ENCODE assay signal across 8 mouse cellular contexts in genomic region chr11:114829499-114830432, GRCm38 (mm10). TPM values are rescaled to one million over a fixed set of nuclear protein-coding genes. Genes with fewer than 3 reads are reported as not detected.
DNase-seq lines count a peak whose midpoint lies in the region; ATAC-seq and TF ChIP-seq lines count a peak whose summit lies in the region.

No protein-coding gene starts in this region.

- 6% methylated on average over 24 of the region's 24 CpGs for WGBS in intestine, postnatal 0 days
- WGBS in neural tube, embryonic 14.5 days: 9% methylated on average over 24 of the region's 24 CpGs

- no peaks in the 10 kb centered on the region for H3K27me3 ChIP-seq in intestine, postnatal 0 days (replicated peaks; ENCODE audit: control insufficient read depth, insufficient read depth, low read length)
- H3K27me3 ChIP-seq in neural tube, embryonic 14.5 days (ENCODE audit: control insufficient read depth, insufficient read depth, low read length): no peaks in the 10 kb centered on the region

- H3K27ac ChIP-seq in intestine, postnatal 0 days (ENCODE audit: low read depth, low read length): no peak overlapping the region
- H3K27ac ChIP-seq in neural tube, embryonic 14.5 days (ENCODE audit: low read depth, low read length): no peak overlapping the region

- TF ChIP-seq CTCF in intestine, postnatal 0 days (IDR thresholded peaks at IDR 0.05; ENCODE audit: low read depth): no peak

- peak; percentile 67 for DNase-seq in adrenal gland, postnatal 10 days
- DNase-seq in embryo, embryonic 10 days (ENCODE audit: low spot score): peak; percentile 85
- DNase-seq in gonadal fat pad, adult 2 months (ENCODE audit: low read depth): peak; percentile 27
- peak; percentile 82 to 87 for DNase-seq in lung, adult 18-20 months
- DNase-seq in right cerebral cortex, postnatal 36 days (ENCODE audit: low spot score in 2 of 2): no peak
- no peak for DNase-seq in right cerebral cortex, adult 2 months (ENCODE audit: low spot score in 2 of 2)

- H3K9ac ChIP-seq in intestine, postnatal 0 days (ENCODE audit: low read depth, low read length): peak overlapping the region; percentile 27; the same call in 1 of the 2 replicates
- H3K9ac ChIP-seq in neural tube, embryonic 14.5 days (replicated peaks; ENCODE audit: low read depth, low read length): peak overlapping the region; percentile 32; the same call in 1 of the 2 replicates

- H3K9me3 ChIP-seq in intestine, postnatal 0 days (ENCODE audit: control insufficient read depth): no peaks in the 10 kb centered on the region
- no peaks in the 10 kb centered on the region for H3K9me3 ChIP-seq in neural tube, embryonic 14.5 days (ENCODE audit: control insufficient read depth, low read length)

- H3K4me3 ChIP-seq in intestine, postnatal 0 days (ENCODE audit: low read depth, low read length): peak overlapping the region; percentile 29
- H3K4me3 ChIP-seq in neural tube, embryonic 14.5 days (ENCODE audit: low read depth, low read length): 0 out of 2 replicates have a peak overlapping the region, but pooled peaks have one; percentile 13

- ATAC-seq in intestine, postnatal 0 days: peak; percentile 74
- no peak for ATAC-seq in neural tube, embryonic 14.5 days (ENCODE audit: low read depth)

- no peaks in the 10 kb centered on the region for H3K36me3 ChIP-seq in intestine, postnatal 0 days (ENCODE audit: control insufficient read depth, insufficient read depth)
- no peaks in the 10 kb centered on the region for H3K36me3 ChIP-seq in neural tube, embryonic 14.5 days (ENCODE audit: control insufficient read depth, insufficient read depth, low read length)

- peak overlapping the region; percentile 67 for H3K4me2 ChIP-seq in intestine, postnatal 0 days (replicated peaks; ENCODE audit: low read depth)
- H3K4me2 ChIP-seq in neural tube, embryonic 14.5 days (ENCODE audit: low read depth, low read length): peak overlapping the region; percentile 38

- H3K4me1 ChIP-seq in intestine, postnatal 0 days (replicated peaks; ENCODE audit: control insufficient read depth, insufficient read depth, low read length): no peaks in the 10 kb centered on the region
- peaks cover 8% of the 10 kb centered on the region; the same call in 1 of the 2 replicates for H3K4me1 ChIP-seq in neural tube, embryonic 14.5 days (ENCODE audit: control insufficient read depth, insufficient read depth, low read length)

RNA-seq across cellular contexts. Expression of gene Gprc5c, which starts 21.2 kb away (rescaled TPM):
- total RNA-seq in adrenal gland, postnatal 10 days (2021): 10 to 100 TPM; 26.2 to 27.9 TPM
- polyA plus RNA-seq in gonadal fat pad, adult 2 months (2012; rRNA removed): 93.0 and 119 TPM in 2 replicates
- polyA plus RNA-seq in intestine, postnatal 0 days (2015; fragmentation: Nextera tagmentation; extraction: Ambion mirVana): 2.3 and 2.8 TPM in 2 replicates
- 3.7 and 9.0 TPM in 2 replicates for polyA plus RNA-seq in neural tube, embryonic 14.5 days (2014; fragmentation: Nextera tagmentation; extraction: Ambion mirVana)

RNA-seq across cellular contexts. Expression of gene Gpr142, which starts 31.0 kb away (rescaled TPM):
- total RNA-seq in adrenal gland, postnatal 10 days (2021): not detected
- 0.90 and 3.6 TPM in 2 replicates for polyA plus RNA-seq in gonadal fat pad, adult 2 months (2012; rRNA removed)
- not detected in 2 replicates for polyA plus RNA-seq in intestine, postnatal 0 days (2015; fragmentation: Nextera tagmentation; extraction: Ambion mirVana)
- polyA plus RNA-seq in neural tube, embryonic 14.5 days (2014; fragmentation: Nextera tagmentation; extraction: Ambion mirVana): not detected in 2 replicates

RNA-seq across cellular contexts. Expression of gene Btbd17, which starts 34.0 kb away (rescaled TPM):
- under 1 TPM; 0.21 to 0.33 TPM for total RNA-seq in adrenal gland, postnatal 10 days (2021)
- 4.5 and 8.2 TPM in 2 replicates for polyA plus RNA-seq in gonadal fat pad, adult 2 months (2012; rRNA removed)
- 0.14 and 0.20 TPM in 2 replicates for polyA plus RNA-seq in intestine, postnatal 0 days (2015; fragmentation: Nextera tagmentation; extraction: Ambion mirVana)
- polyA plus RNA-seq in neural tube, embryonic 14.5 days (2014; fragmentation: Nextera tagmentation; extraction: Ambion mirVana): 18.8 and 20.4 TPM in 2 replicates

Comparison
In these comparisons a context has a peak if more than half of its experiments do, and no peak if none do; other contexts are left out.
1. DNase-seq: peak in adrenal gland, postnatal 10 days (single experiment), embryo, embryonic 10 days (single experiment), gonadal fat pad, adult 2 months (single experiment) and lung, adult 18-20 months (2 of 2); none in right cerebral cortex, postnatal 36 days (0 of 2) and right cerebral cortex, adult 2 months (0 of 2).